Mouse (Mus musculus) frontal cortex, postnatal 14 days (tissue): ENCODE measurements around the gene Gm10282.

ENCODE experiments used
- DNase-seq, 2 experiments: peaks; one replicate each; pipeline ENCODE4 v3.0.0; 2022; ENCODE audit warnings: low spot score in 2 of 2

Gm10282 gene

DNA sequence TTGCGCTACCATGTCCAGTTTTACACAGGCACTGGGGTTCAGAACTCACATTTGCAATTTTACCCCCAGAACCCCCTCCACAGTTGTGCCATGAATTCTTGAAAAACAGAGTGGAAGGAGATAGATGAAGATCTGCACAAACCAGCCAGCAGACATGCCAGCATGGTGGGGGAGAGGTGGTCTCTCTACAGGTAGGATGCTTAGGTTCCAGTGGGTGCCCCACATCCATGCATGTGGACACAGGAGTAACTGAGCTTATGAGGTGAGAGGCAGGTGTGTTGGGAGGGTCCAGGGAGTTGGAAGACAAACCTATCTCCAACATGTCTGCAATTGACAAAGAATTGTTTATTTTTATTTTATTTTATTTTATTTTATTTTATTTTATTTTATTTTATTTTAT is 6.1 kb downstream of the Gm10282 start:
- no peak for DNase-seq

DNA sequence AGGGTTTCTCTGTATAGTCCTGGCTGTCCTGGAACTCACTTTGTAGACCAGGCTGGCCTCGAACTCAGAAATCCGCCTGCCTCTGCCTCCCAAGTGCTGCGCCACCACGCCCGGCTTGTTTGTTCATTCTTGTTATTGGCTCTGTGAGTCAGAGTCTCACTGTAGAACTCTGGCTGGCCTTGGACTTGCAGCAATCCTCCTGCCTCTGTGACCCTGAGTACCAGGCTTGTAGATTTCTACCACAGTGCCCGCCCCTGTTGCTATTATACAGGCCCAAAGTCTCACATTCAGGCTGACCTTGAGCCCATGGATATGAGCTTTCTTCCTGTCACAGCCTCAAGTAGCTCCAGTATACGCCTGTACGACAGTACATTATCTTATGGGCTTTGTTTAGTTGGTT is 8.5 kb downstream of the Gm10282 start:
- DNase-seq, result no peak

DNA sequence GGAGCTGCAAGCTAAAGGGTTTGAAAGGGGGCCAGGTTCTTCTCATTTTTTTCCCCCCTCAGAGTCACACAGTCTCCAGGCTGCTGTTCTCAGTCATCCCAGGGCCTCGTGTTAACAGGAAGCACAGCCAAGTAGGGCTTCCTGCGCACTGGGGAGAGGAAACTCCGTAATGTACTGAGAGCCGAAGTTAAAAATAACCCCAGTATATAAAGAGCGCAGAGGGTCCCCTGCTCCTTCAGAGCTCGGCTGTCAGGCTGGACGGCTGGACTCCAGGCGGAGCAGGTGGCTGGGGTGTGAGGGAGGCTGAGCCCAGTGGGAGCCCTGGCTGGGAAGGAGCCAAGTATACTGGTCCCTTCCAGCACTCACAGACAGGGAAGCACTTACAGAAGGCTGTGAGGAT is 9.4 kb downstream of the Gm10282 start:
- peak; percentile 65 to 70 for DNase-seq

DNA sequence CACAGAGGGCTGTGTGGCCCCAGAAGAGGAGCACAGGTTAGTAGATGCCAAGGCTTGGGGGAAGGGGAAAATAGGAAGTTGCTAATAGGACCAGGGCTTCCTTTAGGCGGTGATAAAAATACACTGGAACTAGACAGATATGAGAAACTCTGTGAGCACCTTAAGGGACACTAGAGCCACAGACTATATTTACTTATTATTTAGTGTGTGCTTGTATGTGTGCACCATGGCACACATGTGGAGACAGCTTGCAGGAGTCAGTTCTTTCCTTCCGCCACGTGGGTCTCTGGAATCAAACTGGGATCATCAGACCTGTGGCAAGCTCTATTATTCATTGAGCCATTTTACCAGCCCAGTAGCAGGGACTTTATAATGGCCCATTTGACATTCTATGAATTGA is 9.9 kb downstream of the Gm10282 start:
- DNase-seq, result no peak

DNA sequence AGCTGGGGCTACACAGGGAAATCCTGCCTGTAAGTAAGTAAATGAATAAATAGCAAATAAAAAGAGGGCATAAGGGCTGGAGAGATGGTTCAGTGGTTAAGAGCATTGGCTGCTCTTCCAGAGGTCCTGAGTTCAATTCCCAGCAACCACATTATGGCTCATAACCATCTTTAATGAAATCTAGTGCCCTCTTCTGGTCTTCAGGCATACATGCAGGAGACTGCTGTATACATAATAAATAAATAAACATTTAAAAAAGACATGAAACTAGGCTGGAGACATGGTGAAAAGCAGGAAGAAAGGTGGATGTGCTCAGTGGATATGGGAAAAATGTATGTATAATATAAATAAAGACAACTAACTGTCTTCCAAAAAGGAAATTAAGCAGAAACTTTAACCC is 11.8 kb downstream of the Gm10282 start:
- no peak for DNase-seq

DNA sequence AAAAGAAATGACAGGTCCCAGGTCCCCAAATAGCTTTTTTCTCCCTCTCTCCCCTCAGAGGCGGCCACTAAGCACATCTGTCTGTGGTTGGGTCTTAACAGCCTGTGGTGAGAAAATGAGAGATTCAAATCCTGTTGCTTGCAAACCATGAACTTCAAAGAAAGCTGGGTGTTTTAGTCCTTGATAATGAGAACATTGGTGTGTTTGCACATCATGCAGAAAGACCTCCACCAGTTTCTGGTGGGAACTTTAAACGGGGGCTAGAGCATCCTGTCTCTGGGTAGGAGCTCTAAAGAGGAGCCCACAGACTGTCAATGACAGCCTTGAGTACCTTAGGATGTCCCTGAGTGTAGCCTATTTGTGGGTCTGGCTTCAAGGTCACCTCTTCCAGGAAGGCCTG is 14.0 kb downstream of the Gm10282 start:
- DNase-seq, result no peak

DNA sequence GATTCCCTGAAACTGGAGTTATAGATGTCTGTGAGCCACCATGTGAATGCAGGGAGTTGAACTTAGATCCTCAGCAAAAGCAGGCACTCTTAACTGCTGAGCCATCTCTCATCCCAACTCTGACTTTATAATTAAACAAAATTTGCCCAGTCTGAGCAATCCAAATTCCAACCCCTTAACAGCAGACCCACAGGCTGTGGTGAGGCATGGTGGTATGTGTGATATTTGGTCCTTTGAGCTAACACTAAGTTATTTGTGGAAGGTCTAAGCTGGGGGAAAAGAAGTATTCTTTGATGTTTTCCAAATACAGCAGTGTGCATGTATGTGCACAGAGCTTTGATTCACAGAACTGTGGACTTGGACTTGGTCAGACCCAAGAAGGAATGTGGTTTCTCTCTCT is 16.0 kb downstream of the Gm10282 start:
- no peak for DNase-seq

DNA sequence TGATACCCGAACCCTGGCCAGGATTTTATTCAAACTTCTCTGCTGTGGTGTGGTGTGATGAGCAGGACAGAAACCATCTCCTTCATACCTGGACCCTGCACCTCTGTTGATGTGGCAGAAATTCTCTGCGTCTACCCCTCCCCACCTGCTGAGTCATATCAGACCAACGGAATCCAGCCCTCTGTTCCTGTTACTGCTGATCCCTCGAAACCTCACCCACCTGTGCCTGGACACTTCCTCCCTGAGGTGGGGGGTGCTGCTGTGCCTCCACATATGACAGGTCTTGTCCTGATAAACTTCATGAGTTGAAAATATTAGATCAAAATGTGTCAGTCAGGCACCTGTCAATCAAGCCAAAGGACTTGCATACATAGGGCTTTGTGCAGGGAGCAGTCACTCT is 19.8 kb downstream of the Gm10282 start:
- no peak for DNase-seq

DNA sequence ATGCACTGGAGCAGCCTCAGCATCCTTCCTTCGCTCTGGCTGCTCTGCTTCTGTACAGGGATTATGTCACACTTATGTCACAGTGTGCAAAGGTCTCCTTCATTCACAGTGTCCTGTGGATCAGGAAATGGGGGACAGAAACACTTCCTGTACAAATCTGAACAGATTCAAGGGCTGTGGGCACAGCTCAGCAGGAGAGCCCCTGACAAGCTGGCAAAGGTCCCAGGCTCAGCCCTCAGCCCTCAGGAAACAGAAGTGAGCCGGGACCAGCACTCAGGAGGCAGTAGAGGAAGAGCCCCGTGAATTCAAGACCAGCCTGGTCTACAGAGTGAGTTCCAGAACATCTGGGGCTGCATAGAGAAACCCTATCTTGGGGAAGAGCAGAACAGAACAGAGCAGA is 23.4 kb downstream of the Gm10282 start:
- DNase-seq, result no peak

DNA sequence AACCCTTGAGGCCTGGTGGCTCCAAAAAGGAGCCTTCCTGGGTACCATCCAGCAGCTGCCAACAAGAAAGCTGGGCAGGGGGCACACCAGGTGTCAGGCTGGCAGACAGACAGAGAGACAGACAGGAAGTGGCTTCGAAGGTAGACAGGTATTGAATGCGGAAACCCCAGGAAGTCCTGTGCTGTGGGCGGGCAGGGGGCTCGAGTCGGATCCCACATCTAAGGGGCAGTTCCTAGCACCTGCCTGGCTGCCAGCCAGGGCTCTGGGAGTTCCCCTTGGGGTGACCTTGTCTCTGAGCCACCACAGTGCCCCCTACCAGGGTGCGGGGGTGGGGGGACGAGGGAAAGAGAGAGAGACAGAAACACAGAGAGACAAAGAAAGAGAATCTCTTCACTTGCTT is 25.9 kb downstream of the Gm10282 start:
- no peak for DNase-seq

DNA sequence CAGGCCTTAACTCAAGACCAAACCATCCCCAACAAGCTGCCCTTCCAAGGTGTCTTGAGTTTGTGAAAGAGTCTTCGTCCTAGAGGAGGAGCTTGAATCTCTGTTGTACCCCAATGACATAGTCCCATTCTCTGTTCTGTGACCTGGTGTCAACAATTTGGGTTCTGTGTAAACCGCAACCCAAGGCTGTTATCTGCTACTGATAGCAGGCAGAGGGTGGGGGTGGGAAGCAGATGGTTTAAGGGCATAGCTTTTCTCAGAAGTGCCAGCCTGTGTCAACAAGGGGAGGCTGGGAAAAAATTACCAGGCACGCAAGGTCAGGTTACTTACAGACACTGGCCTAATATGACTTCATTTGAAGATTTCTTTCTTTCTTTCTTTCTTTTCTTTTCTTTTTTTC is 27.8 kb downstream of the Gm10282 start:
- DNase-seq, result no peak

DNA sequence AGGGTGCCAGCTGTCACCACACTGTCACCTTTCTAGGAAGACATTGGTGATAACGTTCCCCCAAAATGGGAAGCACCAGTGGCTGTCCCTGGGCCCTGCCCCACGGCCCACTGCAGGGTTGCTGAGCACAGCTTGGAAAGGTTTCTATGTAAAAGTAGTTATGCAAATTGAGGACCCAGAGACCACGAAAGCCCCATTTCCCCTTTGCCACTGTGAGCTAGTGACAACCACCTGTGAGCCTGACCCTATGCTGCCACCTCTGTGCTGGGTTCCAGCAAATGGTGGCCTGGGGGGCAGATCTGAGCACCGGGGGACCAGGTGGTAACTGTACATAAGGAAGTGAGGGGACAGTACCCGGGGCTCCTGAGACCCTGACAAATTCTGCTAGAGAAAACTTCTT is 31.3 kb downstream of the Gm10282 start:
- DNase-seq, result no peak

DNA sequence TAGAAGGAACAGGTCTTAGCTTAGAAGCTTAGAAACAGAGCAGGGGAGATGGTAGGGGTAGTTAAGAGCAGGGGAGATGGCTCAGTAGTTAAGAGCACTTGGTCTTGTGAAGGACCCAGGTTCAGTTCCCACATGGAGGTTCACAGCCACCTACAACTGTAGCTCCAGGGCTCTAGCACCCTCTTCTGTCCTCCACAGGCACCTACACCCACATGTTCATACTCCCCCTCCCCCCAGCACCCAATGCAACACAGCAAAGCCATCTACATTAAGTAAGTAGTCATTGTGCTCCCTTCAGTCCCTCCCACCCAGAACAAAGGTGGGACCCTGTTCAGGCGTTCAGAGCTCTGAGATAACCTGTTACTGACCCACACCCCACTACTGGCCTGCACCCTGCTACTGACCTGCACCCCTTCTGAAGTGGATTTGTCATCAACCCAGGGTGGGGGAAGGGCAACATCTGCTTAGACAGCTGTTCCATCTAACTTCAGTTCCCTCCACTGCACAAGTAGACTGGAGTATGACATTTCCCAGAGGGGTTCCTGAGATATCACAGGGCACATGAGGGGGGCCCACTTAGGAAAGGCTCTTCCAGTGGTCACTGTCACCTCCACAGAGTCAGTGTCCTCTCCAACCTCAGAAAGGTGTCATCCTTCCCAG is 31.8 kb downstream of the Gm10282 start:
- no peak for DNase-seq

DNA sequence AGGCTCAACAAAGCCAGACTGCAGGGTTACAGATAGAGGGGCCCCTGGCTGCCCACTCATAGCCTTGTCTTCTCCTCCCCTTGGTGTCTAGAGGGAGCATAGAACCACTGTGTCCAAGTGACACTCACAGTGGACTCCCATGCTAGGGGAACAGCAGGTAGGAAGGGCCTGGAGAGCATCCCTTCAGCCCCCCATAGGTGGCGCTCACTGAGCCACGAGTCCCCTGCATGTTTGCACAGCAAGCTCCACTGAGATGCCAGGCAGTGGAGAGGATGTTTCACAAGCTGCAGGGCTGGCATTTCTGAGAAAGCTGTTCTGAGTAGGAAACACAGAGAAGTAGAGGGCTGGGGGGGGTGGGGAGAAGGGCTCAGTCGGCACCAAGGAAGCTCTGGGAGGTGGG is 32.7 kb downstream of the Gm10282 start:
- peak; percentile 45 to 52 for DNase-seq

DNA sequence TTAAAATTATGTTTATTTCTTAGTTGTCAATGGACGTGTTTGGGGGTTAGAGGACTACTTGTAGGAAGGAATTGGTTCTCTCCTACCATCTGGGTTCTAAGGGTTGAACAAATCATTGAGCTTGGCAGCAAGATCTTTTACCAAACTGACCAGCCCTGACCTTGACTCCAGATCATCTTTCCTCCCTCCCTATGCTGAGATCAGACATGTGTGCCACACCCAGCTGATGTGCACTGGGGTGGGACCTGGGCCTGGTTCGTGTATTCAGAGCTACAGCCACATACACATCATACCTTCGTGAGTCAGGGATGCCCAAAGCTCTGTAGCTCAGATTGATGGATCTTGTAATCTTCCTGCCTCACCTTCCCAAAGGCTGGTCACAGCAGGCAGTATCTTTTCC is 33.4 kb downstream of the Gm10282 start:
- DNase-seq, result no peak

DNA sequence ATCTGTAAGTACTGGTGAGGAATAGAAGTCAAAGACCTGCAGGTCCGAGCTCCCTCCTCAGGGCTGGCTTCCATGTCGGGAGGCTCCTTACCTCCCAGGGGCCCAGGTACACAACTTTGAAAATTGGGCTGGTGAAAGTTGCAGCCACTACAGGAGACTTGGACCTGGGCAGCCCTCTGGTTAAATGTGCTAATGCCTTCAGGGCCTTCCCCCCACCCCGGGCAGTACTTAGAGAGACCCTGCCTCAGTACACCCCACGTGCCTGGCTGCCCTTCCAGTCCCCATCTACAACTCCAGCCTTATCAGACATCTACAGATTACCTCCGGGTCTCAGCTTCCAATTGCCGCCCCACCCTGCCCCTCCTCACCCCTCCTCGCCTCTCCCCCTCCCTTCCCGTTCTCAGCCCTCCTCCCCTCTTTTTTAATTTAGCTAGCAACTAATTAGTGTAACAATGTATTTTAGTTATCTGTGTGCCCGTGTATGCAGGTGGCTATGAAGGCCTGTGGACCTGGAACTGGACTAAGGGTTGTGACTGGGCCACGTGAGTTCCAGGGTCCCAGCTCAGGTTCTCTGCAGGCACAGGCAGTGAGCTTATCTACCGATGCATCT is 33.9 kb downstream of the Gm10282 start:
- DNase-seq, result no peak

DNA sequence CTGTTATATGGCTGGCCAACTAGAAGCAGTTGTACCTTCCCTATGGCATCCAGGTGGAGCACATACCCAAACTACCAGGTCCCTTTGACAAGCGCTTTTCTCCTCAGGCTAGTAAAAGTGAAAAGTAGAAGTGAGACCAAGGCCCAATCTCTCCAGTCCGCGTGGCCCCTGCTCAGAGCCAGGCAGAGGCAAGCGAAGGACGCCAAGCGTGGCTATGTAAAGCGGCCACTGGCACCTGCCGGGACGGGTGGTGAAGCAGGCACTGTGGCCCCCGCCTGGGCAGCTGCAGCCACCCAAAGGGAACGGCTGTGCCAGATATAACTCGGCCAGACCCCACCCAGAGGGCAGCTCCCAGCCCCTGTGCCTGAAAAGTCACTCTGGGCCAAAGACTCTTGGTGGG is 34.5 kb downstream of the Gm10282 start:
- no peak for DNase-seq

DNA sequence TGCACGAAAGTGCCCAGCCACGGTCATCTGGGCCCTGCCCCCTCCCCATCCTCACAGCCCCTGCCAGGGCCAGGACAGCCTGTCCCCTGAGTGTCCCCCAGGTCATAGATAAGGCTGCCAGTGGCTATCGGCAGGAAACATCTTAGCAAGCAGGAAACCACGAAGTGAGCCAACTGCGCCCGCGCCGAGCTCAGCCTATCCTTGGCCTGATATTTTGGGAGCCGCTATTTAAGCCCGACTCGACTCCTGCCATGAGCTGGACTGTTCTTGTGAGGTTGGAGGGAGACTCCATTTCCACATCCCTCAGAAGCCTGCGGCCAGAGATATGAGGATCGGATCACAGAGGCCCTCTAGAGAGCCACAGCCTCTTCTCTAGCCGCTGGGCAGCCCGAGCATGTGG is 36.7 kb downstream of the Gm10282 start:
- DNase-seq, result peak; percentile 26 to 42

DNA sequence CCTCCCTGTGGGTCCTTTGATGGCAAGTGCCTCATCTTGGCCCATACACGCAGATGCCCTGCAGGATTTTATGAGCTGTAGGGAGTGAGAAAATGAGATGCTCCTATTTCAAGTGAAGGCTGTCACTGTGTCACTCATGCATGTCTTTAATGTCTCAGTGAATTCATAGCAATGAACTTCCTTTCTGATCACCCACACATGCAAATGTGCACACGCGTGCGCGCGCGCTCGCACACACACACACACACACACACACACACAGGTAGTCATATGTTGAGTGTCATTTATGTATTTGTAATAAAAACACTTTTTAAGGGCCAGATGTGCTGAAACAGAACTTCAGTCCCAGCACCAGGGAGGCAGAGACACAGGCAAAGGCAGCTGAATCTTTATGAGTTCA is 38.0 kb downstream of the Gm10282 start:
- DNase-seq, result no peak

DNA sequence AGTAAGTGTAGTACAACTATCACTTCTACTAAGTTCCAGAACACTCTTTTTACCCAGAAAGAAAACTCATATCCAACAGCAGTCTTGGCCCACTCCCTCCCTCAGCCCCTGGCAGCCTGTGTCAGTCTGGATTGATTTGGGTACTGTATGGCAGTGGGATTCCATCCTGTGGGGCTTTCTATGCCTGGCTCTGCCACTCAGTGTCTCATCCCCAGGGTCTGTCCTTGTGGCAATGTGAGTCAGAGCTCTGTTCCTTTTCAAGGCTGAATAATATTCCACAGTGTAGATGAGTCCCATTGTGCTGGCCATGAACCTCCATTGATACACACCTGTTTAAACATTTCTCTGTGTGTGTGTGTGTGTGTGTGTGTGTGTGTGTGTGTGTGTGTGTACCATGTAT is 38.4 kb downstream of the Gm10282 start:
- DNase-seq, result no peak

DNA sequence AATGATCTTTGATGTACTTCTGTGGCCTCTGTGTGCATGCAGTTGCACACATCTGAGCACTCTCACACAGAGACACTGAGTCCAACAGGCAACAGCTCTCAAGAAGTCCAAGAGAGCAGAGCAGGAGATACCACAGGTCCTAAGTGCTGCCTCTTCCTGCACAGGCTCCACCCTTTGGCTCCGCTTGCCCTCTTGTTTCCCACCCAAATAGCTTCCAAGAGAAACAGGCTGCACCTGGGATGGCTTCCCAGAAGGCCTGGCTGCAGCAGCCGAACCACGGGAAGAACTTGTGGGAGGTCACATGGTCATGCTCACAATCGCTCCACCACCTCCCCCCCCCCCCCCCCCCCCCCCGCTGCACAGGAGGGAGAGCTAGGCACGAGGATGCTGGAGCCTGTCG is 39.7 kb downstream of the Gm10282 start:
- DNase-seq, result no peak

DNA sequence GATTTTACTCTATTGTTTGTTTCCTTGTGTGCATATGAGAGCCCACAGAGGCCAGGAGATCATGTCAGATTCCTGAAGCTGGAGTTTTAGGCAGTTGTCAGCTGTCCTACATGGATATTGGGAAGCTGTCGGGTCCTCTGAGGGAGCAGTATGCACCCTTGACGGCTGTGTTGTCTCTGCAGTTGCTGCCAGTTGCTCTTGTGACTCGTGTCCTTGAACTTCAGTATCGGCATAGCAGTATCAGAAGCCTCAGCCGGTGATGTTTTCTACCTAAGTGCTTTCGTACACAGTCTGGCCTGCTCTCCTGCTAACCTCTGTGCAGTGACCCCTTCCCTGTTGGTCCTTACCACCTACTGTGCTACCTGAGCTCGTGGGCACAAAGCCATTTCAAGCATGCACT is 41.6 kb downstream of the Gm10282 start:
- DNase-seq, result no peak

DNA sequence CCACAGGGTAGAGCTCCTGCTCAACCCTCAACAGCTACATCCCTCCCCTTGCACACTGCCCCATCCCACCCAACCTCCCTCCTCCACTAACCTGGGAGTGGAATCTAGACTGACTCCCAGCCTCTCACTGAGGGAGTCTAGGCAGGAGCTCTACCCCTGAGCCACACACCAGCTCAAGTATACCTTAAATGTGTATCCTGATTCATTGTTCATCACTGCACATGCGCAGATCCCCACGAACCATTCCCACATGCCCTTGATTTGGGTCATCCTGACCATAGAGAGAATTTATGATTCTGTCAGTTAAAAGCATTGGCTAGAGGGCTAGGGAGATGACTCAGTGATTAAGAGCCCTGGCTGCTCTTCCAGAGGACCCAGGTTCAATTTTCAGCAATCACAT is 42.3 kb downstream of the Gm10282 start:
- no peak for DNase-seq

DNA sequence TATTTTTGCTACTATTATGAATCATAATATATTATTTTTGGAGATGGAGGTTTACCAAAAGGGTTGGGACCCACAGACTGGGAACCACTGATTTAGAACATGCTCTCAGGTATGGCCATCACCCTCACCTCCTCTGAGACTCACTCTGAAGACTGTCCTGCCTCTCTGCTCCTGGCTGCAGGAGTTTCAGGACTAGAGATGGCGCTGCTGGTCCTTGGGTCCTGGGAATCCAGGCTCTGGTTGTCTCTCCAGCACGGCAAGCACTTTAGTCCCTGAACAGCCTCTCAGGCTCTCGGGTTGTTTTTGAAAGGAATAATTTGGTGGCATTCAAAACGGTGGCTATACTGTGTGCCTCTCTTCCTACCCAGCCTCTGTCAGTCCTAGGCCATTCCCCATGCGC is 43.2 kb downstream of the Gm10282 start:
- no peak for DNase-seq
